Mouse (Mus musculus): Measurements from ENCODE around the gene Glycam1.

The Glycam1 gene

GRCm38 (mm10) chr15:103564981-103565380 lies at the start of gene Glycam1:
TSS of gene Glycam1 (minus strand) at chr15:103565081.
- TF ChIP-seq GATA4 (IDR thresholded peaks at IDR 0.05; ENCODE audit: insufficient replicate concordance, low read length), result no peak

- TF ChIP-seq GATA4 (IDR thresholded peaks at IDR 0.05; ENCODE audit: insufficient replicate concordance, low read length), result no peak
These were observed 39.6 kb upstream of the Glycam1 start for GRCm38 (mm10) chr15:103604481-103604880.

- TF ChIP-seq GATA4 (IDR thresholded peaks at IDR 0.05; ENCODE audit: insufficient replicate concordance, low read length), result no peak
These were observed 25.9 kb upstream of the Glycam1 start for GRCm38 (mm10) chr15:103590779-103591178.

GRCm38 (mm10) chr15:103585876-103586275 lies 21.0 kb upstream of the Glycam1 start:
- no peak for TF ChIP-seq GATA4 (IDR thresholded peaks at IDR 0.05; ENCODE audit: insufficient replicate concordance, low read length)

GRCm38 (mm10) chr15:103552096-103552690 lies 12.7 kb downstream of the Glycam1 start:
- no peak for TF ChIP-seq GATA4 (IDR thresholded peaks at IDR 0.05; ENCODE audit: insufficient replicate concordance, low read length)

GRCm38 (mm10) chr15:103551053-103551452 lies 13.8 kb downstream of the Glycam1 start:
- TF ChIP-seq GATA4 (IDR thresholded peaks at IDR 0.05; ENCODE audit: insufficient replicate concordance, low read length), result no peak

- no peak for TF ChIP-seq GATA4 (IDR thresholded peaks at IDR 0.05; ENCODE audit: insufficient replicate concordance, low read length)
These were observed 15.4 kb downstream of the Glycam1 start for GRCm38 (mm10) chr15:103549475-103549874.

GRCm38 (mm10) chr15:103547983-103548382 lies 16.9 kb downstream of the Glycam1 start:
- no peak for TF ChIP-seq GATA4 (IDR thresholded peaks at IDR 0.05; ENCODE audit: insufficient replicate concordance, low read length)

- TF ChIP-seq GATA4 (IDR thresholded peaks at IDR 0.05; ENCODE audit: insufficient replicate concordance, low read length), result no peak
These were observed 22.4 kb downstream of the Glycam1 start for GRCm38 (mm10) chr15:103542526-103542925.

GRCm38 (mm10) chr15:103540646-103541045 lies 24.2 kb downstream of the Glycam1 start:
- no peak for TF ChIP-seq GATA4 (IDR thresholded peaks at IDR 0.05; ENCODE audit: insufficient replicate concordance, low read length)

GRCm38 (mm10) chr15:103539259-103539658 lies 25.6 kb downstream of the Glycam1 start:
- TF ChIP-seq GATA4 (IDR thresholded peaks at IDR 0.05; ENCODE audit: insufficient replicate concordance, low read length), result no peak

GRCm38 (mm10) chr15:103537822-103538213 lies 27.1 kb downstream of the Glycam1 start, which contains the start of gene Ppp1r1a:
TSS of gene Ppp1r1a (minus strand) at chr15:103538003.
- no peak for TF ChIP-seq GATA4 (IDR thresholded peaks at IDR 0.05; ENCODE audit: insufficient replicate concordance, low read length)

GRCm38 (mm10) chr15:103537011-103537821 lies 27.7 kb downstream of the Glycam1 start:
- no peak for TF ChIP-seq GATA4 (IDR thresholded peaks at IDR 0.05; ENCODE audit: insufficient replicate concordance, low read length)

GRCm38 (mm10) chr15:103536456-103536855 lies 28.4 kb downstream of the Glycam1 start:
- no peak for TF ChIP-seq GATA4 (IDR thresholded peaks at IDR 0.05; ENCODE audit: insufficient replicate concordance, low read length)

- TF ChIP-seq GATA4 (IDR thresholded peaks at IDR 0.05; ENCODE audit: insufficient replicate concordance, low read length), result no peak
These were observed 29.1 kb downstream of the Glycam1 start for GRCm38 (mm10) chr15:103535786-103536185.

GRCm38 (mm10) chr15:103535030-103535429 lies 29.9 kb downstream of the Glycam1 start:
- no peak for TF ChIP-seq GATA4 (IDR thresholded peaks at IDR 0.05; ENCODE audit: insufficient replicate concordance, low read length)

Data from liver, adult (tissue).